Mouse (Mus musculus): Measurements from ENCODE around the gene Yme1l1.

Gene Yme1l1

DNA sequence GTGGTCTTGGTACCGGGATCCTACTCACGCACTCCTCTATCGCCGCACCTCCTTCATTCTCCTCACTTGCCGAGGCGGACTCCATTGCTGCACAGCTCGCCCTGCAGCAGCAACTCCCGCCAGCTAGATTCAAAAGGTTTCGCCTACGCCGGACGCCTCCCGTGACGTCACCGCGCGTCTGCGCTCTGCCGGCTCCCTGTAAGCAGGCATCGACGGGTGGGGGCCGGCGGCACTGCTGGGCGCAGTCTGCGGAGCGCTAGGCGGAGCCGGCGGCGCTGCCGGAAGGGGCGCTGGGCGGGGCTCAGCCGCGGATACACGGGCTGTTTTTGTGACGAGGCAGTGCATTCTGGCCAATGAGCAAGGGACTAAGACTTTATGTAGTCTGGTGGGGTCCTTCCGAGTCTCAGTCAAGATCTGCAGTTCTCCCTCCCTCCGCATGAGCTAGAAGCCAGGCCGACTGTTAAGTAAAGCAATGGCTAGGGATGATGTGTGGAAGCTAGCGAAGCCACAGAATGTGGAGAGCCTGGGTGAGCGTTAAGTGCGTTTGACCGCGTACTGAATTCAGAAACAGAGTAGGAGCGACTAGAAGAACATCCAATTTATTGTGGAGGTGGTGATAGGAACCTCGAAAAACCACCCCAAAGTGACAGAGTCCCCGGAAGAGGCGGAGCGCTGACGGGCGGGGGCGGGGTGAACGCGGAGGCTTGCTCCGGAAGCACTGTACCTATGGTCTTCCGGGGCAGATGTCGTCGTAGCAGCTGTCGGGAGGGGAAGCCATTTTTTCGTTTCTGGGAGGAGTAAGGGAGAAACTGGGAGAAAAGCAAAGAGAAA is at the start of gene Yme1l1, which contains the start of gene Mastl:
Gene Yme1l1, plus strand, starts transcription at position 593 of the 831 bp plus-strand sequence.
Gene Mastl, minus strand, starts transcription at position 248 of the 831 bp plus-strand sequence.
- DNase-seq (ENCODE audit: low spot score): peak; percentile 99

DNA sequence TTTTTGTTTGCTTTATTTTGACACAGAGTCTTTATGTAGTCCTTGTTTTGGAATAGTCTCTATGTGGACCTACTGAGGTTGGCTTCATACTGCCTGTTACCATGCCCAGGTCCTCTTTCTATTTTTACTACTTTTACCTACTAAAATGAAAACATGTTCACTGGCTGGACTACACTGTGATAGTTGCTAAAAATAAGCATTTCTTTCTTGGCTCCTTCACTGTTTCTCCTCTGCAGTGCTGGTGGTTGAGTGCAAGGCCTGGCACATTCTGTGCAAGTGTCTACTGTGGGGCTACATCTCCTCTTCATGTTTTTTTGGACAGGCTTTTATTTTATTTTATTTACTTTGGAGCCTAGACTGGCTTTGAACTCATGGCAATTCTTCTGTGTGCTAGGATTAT is 36.6 kb upstream of the Yme1l1 start:
- no peak for DNase-seq (ENCODE audit: low spot score)

DNA sequence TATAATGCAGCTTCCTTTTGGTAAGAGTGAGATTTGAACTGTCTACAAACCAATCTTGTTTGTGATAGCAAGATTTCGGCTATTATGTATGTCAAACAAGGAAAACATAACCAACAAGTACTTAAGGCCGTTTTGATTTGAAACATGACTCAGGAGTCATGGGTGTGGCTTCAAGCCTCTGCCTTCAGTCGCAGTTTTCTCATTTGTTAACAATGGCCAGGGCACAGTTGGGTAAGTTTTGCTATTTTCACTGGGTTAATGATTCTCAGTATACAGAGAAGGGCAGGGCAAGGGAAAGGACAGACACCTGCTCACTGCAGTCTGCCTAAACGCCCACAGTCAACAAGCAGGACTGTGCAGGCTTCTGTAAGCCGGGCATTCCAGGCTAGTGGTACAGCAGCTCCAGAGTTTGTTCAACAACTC is 959 bp upstream of the Yme1l1 start:
- DNase-seq (ENCODE audit: low spot score): no peak

DNA sequence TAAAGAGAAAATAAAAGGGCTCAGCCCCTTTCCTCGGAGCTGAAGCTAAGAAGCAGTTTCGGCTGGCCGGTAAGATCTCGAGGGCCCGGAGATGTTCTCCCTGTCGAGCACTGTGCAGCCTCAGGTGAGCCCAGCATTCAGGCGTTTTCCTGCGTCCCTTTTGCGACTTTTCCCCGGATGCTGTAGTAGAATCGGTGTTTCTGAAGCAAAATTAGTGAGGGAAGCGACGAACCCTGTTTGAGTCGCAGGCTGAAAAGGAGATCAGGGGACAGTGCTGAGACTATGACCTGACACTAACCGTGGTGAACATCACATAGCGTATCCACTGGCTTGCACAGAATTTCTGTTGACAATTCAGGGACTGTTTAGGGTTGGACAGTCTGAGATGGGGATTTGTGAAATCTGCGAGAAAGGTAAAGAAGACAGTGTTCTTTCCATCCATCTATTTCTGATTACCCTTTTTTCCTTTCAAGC is 476 bp downstream of the Yme1l1 start:
- no peak for DNase-seq (ENCODE audit: low spot score)

DNA sequence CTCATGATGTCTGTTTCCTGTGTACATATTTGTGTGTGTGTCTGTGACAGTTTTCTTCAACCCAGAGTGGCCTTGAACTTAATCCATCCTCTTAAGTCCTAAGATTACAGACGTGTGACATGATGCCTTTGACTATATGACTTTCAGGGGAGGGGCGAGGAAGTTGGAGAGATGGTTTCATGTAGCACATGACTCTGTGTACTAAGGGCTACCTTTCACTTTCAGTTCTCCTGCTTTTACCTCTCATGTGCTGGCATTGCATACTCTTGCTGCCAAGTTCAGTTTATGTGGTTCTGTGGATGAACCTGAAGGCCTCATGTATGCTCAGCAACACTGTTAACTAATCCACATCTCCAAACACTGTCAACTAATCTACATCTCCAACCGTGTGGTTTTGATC is 16.1 kb downstream of the Yme1l1 start:
- no peak for DNase-seq (ENCODE audit: low spot score)

DNA sequence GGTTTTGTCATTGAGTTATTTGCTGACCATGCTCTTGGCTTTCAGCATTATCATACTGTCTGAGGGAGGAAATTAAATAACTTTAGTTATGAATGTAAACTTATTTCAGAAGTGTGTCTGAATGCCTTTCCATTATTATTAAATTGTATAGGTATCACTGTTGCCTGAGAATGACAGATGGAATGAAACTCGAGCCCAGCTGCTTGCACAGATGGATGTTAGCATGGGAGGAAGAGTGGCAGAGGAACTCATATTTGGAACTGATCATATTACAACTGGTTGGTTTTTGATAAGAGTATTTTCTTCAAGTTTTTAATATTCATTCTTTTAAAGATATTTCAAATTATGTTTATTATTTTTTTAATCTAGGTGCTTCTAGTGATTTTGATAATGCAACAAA is 38.2 kb downstream of the Yme1l1 start:
- no peak for DNase-seq (ENCODE audit: low spot score)

DNA sequence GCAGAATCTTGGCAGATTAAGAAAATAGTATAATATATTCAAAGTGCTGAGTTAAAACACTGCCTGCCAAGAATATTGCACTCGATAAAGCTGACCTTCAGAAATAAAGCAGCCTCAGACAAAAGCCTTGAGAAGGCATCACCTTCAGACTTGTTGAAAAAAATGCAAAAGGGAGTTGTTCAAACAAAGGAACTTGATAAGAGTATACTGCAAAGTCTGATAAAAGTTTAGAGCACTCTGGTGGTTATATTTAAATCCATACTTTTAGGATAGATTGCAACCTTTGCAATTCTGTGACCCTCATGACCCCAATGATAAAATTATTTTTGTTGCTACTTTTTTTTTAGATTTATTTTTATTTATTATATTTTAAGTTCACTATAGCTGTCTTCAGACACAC is 44.9 kb downstream of the Yme1l1 start:
- no peak for DNase-seq (ENCODE audit: low spot score)

DNA sequence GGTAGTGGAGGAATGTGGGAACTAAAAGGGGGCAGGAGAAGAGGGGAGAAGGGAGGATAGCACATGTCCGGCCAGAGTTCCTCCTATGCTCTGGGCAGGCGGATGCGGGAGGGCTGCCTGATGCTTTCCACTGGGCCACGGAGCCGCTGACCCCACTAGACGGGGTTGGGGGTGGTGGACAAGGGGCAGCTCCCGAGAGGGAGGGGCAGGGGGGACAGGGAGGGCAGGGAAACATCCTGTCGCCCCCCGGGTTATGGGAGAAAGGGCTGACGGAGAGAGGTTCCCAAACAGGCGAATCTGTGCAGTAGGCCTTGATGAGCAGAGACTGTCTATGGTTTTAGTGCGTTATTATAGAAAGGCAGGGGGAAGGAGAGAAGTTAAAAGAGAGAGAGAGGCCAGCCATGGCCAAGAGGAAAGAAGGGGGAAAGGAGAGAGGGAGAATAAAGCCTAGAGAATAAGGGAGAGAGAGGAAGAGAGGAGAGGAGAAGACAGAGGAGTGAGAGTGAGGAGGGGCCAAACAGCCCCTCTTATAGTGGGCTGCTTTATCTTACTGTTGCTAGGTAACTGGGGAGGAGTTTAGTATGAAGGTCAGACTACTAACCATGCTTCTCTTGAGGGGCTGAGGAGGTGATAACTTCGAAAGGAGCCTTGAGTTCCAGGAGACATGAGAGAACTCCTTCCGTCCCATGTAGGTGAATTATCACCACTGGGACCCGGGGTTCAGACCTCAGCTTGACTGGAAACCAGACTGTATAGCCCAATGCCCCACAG is 46.9 kb downstream of the Yme1l1 start:
- no peak for DNase-seq (ENCODE audit: low spot score)

DNA sequence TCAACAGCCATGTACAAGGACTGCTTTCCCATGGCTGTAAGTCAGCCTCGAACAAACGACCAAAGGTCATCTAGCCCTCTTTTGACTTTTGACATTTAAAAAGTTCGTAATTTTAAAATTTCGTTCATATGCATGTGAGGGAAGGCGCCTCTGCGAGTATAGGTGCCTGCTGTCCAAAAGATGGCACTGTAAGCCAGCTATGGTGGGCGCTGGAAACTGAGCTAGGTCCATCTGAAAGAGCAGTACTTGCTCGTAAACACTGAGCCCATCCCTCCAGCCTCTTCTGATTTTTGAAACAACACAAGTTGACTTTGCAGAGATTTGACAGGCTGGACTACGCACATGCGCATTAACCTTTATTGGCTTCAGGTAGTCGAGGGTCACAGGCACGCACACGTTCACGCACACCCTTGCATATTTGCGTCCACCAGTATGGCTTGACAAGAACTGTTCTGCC is 50.9 kb downstream of the Yme1l1 start, which contains the start of gene 4931423N10Rik:
Gene 4931423N10Rik, plus strand, starts transcription at position 407 of the 457 bp plus-strand sequence.
- DNase-seq (ENCODE audit: low spot score): no peak

DNA sequence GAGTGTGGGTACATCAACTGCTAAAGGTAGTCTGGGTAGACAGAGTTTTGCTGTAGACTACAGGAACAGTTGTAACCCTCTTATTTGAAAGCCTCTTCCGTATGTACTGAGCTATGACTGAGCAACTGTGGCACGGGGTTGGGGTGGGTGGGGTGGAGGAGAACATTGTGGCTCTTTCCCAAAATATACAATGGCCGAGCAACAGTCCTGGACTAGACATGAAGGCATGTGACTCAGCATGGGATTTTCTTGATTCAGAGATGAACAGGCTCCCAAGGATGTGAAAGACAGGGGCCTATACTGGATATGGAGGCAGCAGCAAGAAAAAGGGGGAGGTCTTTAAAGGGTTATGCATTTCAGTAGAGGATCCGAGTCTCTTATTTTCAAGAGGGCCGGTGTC is 57.5 kb downstream of the Yme1l1 start:
- DNase-seq (ENCODE audit: low spot score): no peak

DNA sequence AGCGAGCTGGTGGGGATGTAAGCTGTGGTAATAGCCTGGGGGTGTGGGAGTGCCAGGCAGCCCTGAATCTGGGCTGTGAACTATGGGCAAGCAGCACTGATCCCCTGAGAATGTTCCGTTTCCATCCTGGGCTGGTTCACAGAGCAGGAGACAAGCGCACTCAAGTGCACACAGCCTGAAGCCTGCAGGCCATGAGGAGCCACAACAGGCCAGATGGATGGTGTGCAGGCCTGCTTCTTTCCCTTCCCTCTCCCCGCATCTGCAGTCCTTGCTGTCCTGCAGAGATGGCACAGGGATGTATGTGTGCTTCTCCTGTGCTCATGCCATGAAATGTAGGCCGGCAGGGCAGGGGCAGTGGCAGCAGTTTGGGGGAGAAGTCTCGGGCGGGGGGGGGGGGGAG is 69.0 kb downstream of the Yme1l1 start:
- DNase-seq (ENCODE audit: low spot score): no peak

DNA sequence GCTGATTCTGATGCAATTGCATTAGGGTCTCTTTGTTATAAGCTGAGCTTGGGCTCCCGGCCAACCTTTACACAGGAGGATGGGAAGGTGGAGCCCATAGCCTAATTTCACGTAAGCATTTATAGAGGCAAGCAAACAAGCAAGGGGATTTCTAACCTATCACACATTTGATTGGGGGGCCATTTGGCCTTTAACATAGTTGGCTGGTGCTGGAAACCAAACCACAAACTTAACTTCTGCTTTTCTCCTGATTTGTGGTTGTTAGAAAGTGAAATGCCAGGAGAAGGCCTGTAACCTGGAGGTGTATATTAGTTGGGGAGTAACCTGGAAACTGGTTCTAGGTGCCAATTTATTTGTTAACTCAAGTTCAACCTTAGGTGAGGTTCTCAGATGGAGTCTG is 72.3 kb downstream of the Yme1l1 start:
- DNase-seq (ENCODE audit: low spot score): no peak

DNA sequence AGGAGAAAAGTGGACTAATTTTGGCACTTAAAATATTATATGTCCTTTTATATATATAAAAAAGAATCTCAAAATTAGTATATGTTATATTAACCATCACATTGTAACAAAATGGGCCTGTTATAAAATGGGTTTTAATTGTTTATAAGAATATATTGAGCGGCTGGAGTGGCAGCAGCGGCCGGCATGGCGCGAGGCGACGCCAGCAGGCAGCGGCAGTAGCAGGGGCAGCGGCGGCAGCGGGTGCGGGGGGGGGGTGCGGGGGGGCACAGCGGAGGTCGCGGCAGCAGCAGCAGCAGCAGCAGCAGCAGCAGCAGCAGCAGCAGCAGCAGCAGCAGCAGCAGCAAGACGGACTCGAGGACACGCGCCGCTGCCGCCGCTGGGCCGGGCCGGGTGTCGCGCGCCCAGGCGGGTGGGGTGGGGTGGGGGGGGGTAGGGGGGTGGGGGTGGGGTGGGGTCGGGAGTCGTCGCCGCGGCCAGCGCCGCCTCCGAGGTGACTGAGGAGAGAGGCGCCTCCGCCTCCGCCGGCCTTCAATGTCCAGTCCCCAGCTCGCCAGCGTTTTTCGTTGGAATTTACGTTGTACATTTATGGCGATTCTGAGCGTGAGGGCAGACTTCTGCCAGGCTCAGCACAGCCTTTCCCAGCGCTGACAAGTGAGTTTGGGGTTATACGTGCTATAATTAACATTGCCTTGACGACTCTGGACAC is 78.0 kb downstream of the Yme1l1 start:
- peak; percentile 60 for DNase-seq (ENCODE audit: low spot score)
